Mouse (Mus musculus) small intestine, adult 2 months (tissue): ENCODE measurements at regions not wholly inside any gene's neighbourhood (a gene's known extent, or its start where the extent isn't known, plus 50 kb on each side); places are given as distances from the start of the nearest gene placed in this dataset.

ENCODE experiments used
- CTCF ChIP-seq: fragments of 200-500 bp; IDR thresholded peaks from 2 replicates; pipeline ENCODE4 v1.5.1; 2012; ENCODE audit warnings: low read depth, mild to moderate bottlenecking, control low read depth, inconsistent platforms, low read length, moderate library complexity, mixed read lengths; ENCODE audit not compliant: insufficient replicate concordance, insufficient read length; ENCODE audit errors: extremely low read depth
- POLR2A ChIP-seq: fragments of 200-500 bp; IDR thresholded peaks from 2 replicates; pipeline ENCODE4 v1.6.1; 2012; ENCODE audit warnings: low read depth, mild to moderate bottlenecking, control low read depth, inconsistent platforms, low read length, moderate library complexity

DNA sequence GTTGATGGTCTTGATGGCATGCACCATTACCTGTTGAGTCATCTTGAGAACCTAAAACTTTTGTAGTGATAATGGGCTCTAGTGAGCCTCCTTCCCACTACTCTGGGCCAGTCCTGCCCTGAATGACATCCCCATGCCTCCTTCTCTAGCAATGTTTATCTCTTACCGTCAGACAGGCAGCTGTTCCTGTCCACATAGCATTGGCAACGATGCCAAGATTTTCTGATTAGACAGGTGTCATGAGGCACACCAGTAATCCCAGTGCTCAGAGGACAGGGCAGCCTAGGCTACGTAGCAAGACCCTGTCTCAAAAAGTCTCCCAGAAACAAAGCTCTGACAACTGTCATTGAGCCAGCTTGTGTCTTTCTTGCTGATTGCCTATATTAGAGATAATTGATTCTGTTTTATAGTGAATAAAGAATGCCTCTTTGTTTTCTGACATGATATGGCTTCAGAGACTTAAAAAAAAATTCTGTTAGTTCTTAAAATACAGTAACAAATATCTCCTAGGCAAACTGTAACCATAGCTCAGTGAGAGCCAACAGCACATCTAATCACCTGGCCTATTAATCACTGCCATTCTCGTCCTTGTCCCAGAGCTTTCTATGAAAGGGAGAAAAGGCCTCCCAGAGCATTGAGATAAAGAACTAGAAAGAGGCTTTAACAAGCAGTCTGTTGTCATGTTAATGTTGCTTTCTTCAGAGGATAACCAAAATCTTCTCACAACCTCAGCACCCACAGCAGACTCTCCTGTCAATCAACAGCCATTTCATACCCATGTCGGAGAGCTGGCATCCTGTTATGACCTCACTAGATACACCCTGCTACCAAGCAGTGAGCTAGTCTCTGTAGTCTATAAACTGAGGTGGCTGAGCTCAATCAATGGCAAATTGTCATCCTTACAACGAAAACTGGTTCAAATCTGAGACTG, 122.9 kb upstream of the Cited2 start:
- no peak for TF ChIP-seq POLR2A
- no peak for TF ChIP-seq CTCF
